Comparison of ENCODE assay signal across 8 mouse cellular contexts in genomic region chr19:6333761-6334595, GRCm38 (mm10). TPM values are rescaled to one million over a fixed set of nuclear protein-coding genes. Genes with fewer than 3 reads are reported as not detected.
DNase-seq lines count a peak whose midpoint lies in the region; ATAC-seq and TF ChIP-seq lines count a peak whose summit lies in the region.

No protein-coding gene starts in this region.

- WGBS in heart, embryonic 13.5 days, result 59% methylated on average over 9 of the region's 9 CpGs
- WGBS in forebrain, postnatal 0 days, result 66% methylated on average over 9 of the region's 9 CpGs

- no peak for DNase-seq in heart, adult 11 months
- DNase-seq in G1E (ENCODE audit: low spot score), result no peak
- no peak for DNase-seq in forebrain, postnatal 0 days
- DNase-seq in layer of hippocampus, postnatal 14 days (ENCODE audit: low spot score in 2 of 2), result no peak
- DNase-seq in left cerebral cortex, postnatal 14 days (ENCODE audit: low spot score in 2 of 2), result no peak
- DNase-seq in thymus, postnatal 36 days, result no peak

- intact Hi-C loops in left cerebral cortex, postnatal 14 days (cut with DNase I), result loop anchor here (10.0 kb wide), 1 partner anchor 249 kb away; the partner anchor contains the start of genes Cdca5, Gm28374, Tmem262 and Zfpl1

- no peak for ATAC-seq in heart, embryonic 13.5 days (ENCODE audit: extremely low read depth, insufficient number of reproducible peaks, low FRiP score, low TSS enrichment)
- ATAC-seq in G1E (ENCODE audit: extremely low read depth, insufficient number of reproducible peaks, low FRiP score, poor library complexity, severe bottlenecking), result no peak
- ATAC-seq in forebrain, postnatal 0 days, result no peak
- ATAC-seq in megakaryocyte progenitor cell, adult 5-6 weeks (replicated peaks; ENCODE audit: poor library complexity), result 0 out of 2 replicates have a peak, but pooled peaks have one; percentile 0

- peak overlapping the region; percentile 75 for H3K4me3 ChIP-seq in heart, embryonic 13.5 days
- peak overlapping the region; percentile 85 for H3K4me3 ChIP-seq in G1E (ENCODE audit: low read depth, low read length)
- no peak overlapping the region for H3K4me3 ChIP-seq in forebrain, postnatal 0 days (ENCODE audit: low read depth, low read length)

- peak overlapping the region; percentile 84 for H3K4me2 ChIP-seq in heart, embryonic 13.5 days
- peak overlapping the region; percentile 27 for H3K4me2 ChIP-seq in forebrain, postnatal 0 days (ENCODE audit: low read depth)

- H3K27me3 ChIP-seq in heart, embryonic 13.5 days (replicated peaks), result no peaks in the 10 kb centered on the region
- H3K27me3 ChIP-seq in G1E (ENCODE audit: insufficient read depth, low read length), result peaks cover 3% of the 10 kb centered on the region; the same call in 1 of the 2 replicates
- H3K27me3 ChIP-seq in forebrain, postnatal 0 days (ENCODE audit: insufficient read depth, low read length), result no peaks in the 10 kb centered on the region

- H3K4me1 ChIP-seq in heart, embryonic 13.5 days, result peaks cover 35% of the 10 kb centered on the region
- peaks cover 56% of the 10 kb centered on the region for H3K4me1 ChIP-seq in G1E (ENCODE audit: insufficient read depth, low read depth, low read length)
- H3K4me1 ChIP-seq in forebrain, postnatal 0 days (ENCODE audit: insufficient read depth), result peaks cover 10% of the 10 kb centered on the region; the same call in 1 of the 2 replicates

- TF ChIP-seq CTCF in G1E (IDR thresholded peaks at IDR 0.05; ENCODE audit: low read depth, low read length), result no peak
- no peak for TF ChIP-seq CTCF in forebrain, postnatal 0 days (IDR thresholded peaks at IDR 0.05; ENCODE audit: low read depth)

- peak overlapping the region; percentile 83 for H3K27ac ChIP-seq in heart, embryonic 13.5 days (replicated peaks)
- H3K27ac ChIP-seq in forebrain, postnatal 0 days (ENCODE audit: low read depth, low read length), result peak overlapping the region; percentile 51

- H3K9ac ChIP-seq in heart, embryonic 13.5 days, result peak overlapping the region; percentile 71
- H3K9ac ChIP-seq in forebrain, postnatal 0 days, result no peak overlapping the region

- H3K36me3 ChIP-seq in heart, embryonic 13.5 days, result peaks cover 24% of the 10 kb centered on the region
- peaks cover 29% of the 10 kb centered on the region for H3K36me3 ChIP-seq in G1E (replicated peaks)
- H3K36me3 ChIP-seq in forebrain, postnatal 0 days (ENCODE audit: insufficient read depth), result peaks cover 20% of the 10 kb centered on the region

- no peaks in the 10 kb centered on the region for H3K9me3 ChIP-seq in heart, embryonic 13.5 days
- no peaks in the 10 kb centered on the region for H3K9me3 ChIP-seq in G1E (replicated peaks)
- no peaks in the 10 kb centered on the region for H3K9me3 ChIP-seq in forebrain, postnatal 0 days (ENCODE audit: low read length)

RNA-seq across cellular contexts. Expression of gene Men1, which starts 0.8 kb away (rescaled TPM):
- polyA plus RNA-seq in heart, embryonic 13.5 days (2015; fragmentation: Nextera tagmentation; extraction: Ambion mirVana), result 46.9 and 48.1 TPM in 2 replicates
- total RNA-seq in G1E (2014; fragmentation: Nextera tagmentation) (51.0 and 53.9 TPM in 2 replicates), G1E (2017) (28.8 and 30.9 TPM in 2 replicates)
- polyA plus RNA-seq in G1E (2012), result 146 and 213 TPM in 2 replicates
- total RNA-seq in forebrain, postnatal 0 days (2014; rRNA removed), result 60.5 and 64.3 TPM in 2 replicates
- polyA plus RNA-seq in forebrain, postnatal 0 days (2015; fragmentation: Nextera tagmentation; extraction: Ambion mirVana), result 58.3 and 60.9 TPM in 2 replicates
- total RNA-seq in megakaryocyte progenitor cell, adult 5-6 weeks (2015), result 22.9 and 23.6 TPM in 2 replicates
- 27.2 and 27.9 TPM in 2 replicates for total RNA-seq in megakaryocyte progenitor cell, adult 5-6 weeks (2017)
- 10 to 100 TPM; 66.4 to 68.2 TPM for total RNA-seq in layer of hippocampus, postnatal 14 days (2021)
- total RNA-seq in left cerebral cortex, postnatal 14 days (2021), result 10 to 100 TPM; 64.9 to 70.7 TPM

RNA-seq across cellular contexts. Expression of gene Map4k2, which starts 7.0 kb away (rescaled TPM):
- polyA plus RNA-seq in heart, embryonic 13.5 days (2015; fragmentation: Nextera tagmentation; extraction: Ambion mirVana), result 12.5 and 13.5 TPM in 2 replicates
- total RNA-seq in G1E (2014; fragmentation: Nextera tagmentation), result 13.3 and 13.4 TPM in 2 replicates
- total RNA-seq in G1E (2017), result 13.2 and 19.4 TPM in 2 replicates
- polyA plus RNA-seq in G1E (2012), result 19.3 and 26.6 TPM in 2 replicates
- 43.0 and 55.8 TPM in 2 replicates for total RNA-seq in forebrain, postnatal 0 days (2014; rRNA removed)
- 6.7 and 9.7 TPM in 2 replicates for polyA plus RNA-seq in forebrain, postnatal 0 days (2015; fragmentation: Nextera tagmentation; extraction: Ambion mirVana)
- 15.8 and 16.3 TPM in 2 replicates for total RNA-seq in megakaryocyte progenitor cell, adult 5-6 weeks (2015)
- 30.5 and 45.4 TPM in 2 replicates for total RNA-seq in megakaryocyte progenitor cell, adult 5-6 weeks (2017)
- 10 to 100 TPM; 82.6 to 85.8 TPM for total RNA-seq in layer of hippocampus, postnatal 14 days (2021)
- 10 to 100 TPM; 60.0 to 75.9 TPM for total RNA-seq in left cerebral cortex, postnatal 14 days (2021)

RNA-seq across cellular contexts. Expression of gene Cdc42bpg, which starts 27.7 kb away (rescaled TPM):
- polyA plus RNA-seq in heart, embryonic 13.5 days (2015; fragmentation: Nextera tagmentation; extraction: Ambion mirVana), result 0.45 and 0.60 TPM in 2 replicates
- total RNA-seq in G1E (2014; fragmentation: Nextera tagmentation) (5.0 and 7.6 TPM in 2 replicates), G1E (2017) (2.0 and 2.4 TPM in 2 replicates)
- 14.1 and 15.4 TPM in 2 replicates for polyA plus RNA-seq in G1E (2012)
- total RNA-seq in forebrain, postnatal 0 days (2014; rRNA removed), result 3.1 and 4.7 TPM in 2 replicates
- 0.11 and 0.23 TPM in 2 replicates for polyA plus RNA-seq in forebrain, postnatal 0 days (2015; fragmentation: Nextera tagmentation; extraction: Ambion mirVana)
- total RNA-seq in megakaryocyte progenitor cell, adult 5-6 weeks (2015), result 1.3 and 2.0 TPM in 2 replicates
- 3.2 and 3.5 TPM in 2 replicates for total RNA-seq in megakaryocyte progenitor cell, adult 5-6 weeks (2017)
- total RNA-seq in layer of hippocampus, postnatal 14 days (2021), result 1 to 10 TPM; 4.9 to 5.6 TPM
- total RNA-seq in left cerebral cortex, postnatal 14 days (2021), result 1 to 10 TPM; 2.7 to 3.1 TPM

RNA-seq across cellular contexts. Expression of gene Sf1, which starts 29.5 kb away (rescaled TPM):
- 89.2 and 89.7 TPM in 2 replicates for polyA plus RNA-seq in heart, embryonic 13.5 days (2015; fragmentation: Nextera tagmentation; extraction: Ambion mirVana)
- total RNA-seq in G1E (2014; fragmentation: Nextera tagmentation) (511 and 574 TPM in 2 replicates), G1E (2017) (96.0 and 104 TPM in 2 replicates)
- polyA plus RNA-seq in G1E (2012), result 1,720 and 2,369 TPM in 2 replicates
- total RNA-seq in forebrain, postnatal 0 days (2014; rRNA removed), result 70.0 and 113 TPM in 2 replicates
- 89.7 and 102 TPM in 2 replicates for polyA plus RNA-seq in forebrain, postnatal 0 days (2015; fragmentation: Nextera tagmentation; extraction: Ambion mirVana)
- 268 and 287 TPM in 2 replicates for total RNA-seq in megakaryocyte progenitor cell, adult 5-6 weeks (2015)
- 156 and 192 TPM in 2 replicates for total RNA-seq in megakaryocyte progenitor cell, adult 5-6 weeks (2017)
- total RNA-seq in layer of hippocampus, postnatal 14 days (2021), result 100 to 1,000 TPM; 182 to 189 TPM
- total RNA-seq in left cerebral cortex, postnatal 14 days (2021), result 100 to 1,000 TPM; 185 to 186 TPM

RNA-seq across cellular contexts. Expression of gene Pygm, which starts 50.2 kb away (rescaled TPM):
- polyA plus RNA-seq in heart, embryonic 13.5 days (2015; fragmentation: Nextera tagmentation; extraction: Ambion mirVana), result 203 and 219 TPM in 2 replicates
- 7.1 TPM in 1 of 2 replicates, not detected in the other for total RNA-seq in G1E (2014; fragmentation: Nextera tagmentation)
- total RNA-seq in G1E (2017), result 0.41 and 0.87 TPM in 2 replicates
- 0.13 and 0.14 TPM in 2 replicates for polyA plus RNA-seq in G1E (2012)
- 6.2 and 8.8 TPM in 2 replicates for total RNA-seq in forebrain, postnatal 0 days (2014; rRNA removed)
- 4.7 and 7.6 TPM in 2 replicates for polyA plus RNA-seq in forebrain, postnatal 0 days (2015; fragmentation: Nextera tagmentation; extraction: Ambion mirVana)
- total RNA-seq in megakaryocyte progenitor cell, adult 5-6 weeks (2015), result 0.30 and 1.5 TPM in 2 replicates
- total RNA-seq in megakaryocyte progenitor cell, adult 5-6 weeks (2017), result 0.47 TPM in 1 of 2 replicates, not detected in the other
- 10 to 100 TPM; 28.0 to 37.5 TPM for total RNA-seq in layer of hippocampus, postnatal 14 days (2021)
- total RNA-seq in left cerebral cortex, postnatal 14 days (2021), result 10 to 100 TPM; 20.6 to 31.9 TPM
